Mouse (Mus musculus) bone marrow, adult 2 months (tissue): ENCODE measurements around the gene Ifrd2.

ENCODE experiments used
- CTCF ChIP-seq: fragments of 200-500 bp; IDR thresholded peaks from 2 replicates; pipeline ENCODE4 v1.5.1; 2011; ENCODE audit warnings: low read length, control low read depth; ENCODE audit not compliant: control insufficient read depth, insufficient read depth
- POLR2A ChIP-seq: fragments of 200-500 bp; IDR thresholded peaks from 2 replicates; pipeline ENCODE4 v1.6.1; 2011; ENCODE audit warnings: low read depth, mild to moderate bottlenecking, control low read depth, low read length, borderline replicate concordance; ENCODE audit not compliant: control insufficient read depth

- TF ChIP-seq CTCF (no peak), POLR2A (no peak)
Measured at GRCm38 (mm10) chr9:107634406-107635278, 47.2 kb downstream of the Ifrd2 start.
